ENCODE assay signal across 9 mouse cellular contexts in the genomic region with DNA sequence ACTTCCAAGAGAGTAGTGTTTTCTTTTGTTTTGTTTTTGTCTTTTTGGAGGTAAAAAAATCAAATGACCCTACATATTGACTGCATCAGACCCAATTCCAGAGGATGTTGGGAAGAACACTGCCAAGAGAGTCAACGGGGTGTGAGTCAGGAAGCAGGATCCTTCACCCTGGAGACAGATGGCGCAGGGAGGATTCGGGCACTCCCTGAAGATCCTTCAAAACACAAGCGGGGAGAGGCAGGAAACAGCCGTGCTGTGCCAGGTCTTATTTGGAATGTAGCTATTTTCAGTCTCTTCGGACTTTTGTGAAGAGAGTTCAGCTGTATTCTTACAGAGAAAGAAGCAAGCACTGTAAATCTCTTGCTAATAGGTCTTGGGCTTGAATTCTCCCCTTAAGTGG.
A peak's percentile ranks its signal among the peaks of the same experiment; 100 is the strongest.
DNase-seq lines count a peak whose midpoint lies in the region; ATAC-seq and TF ChIP-seq lines count a peak whose summit lies in the region.
"Had no signal": no experiment of that assay in that cellular context is flagged by ENCODE, and none has a peak within 500 bp of the region (broad histone marks: within the 10 kb centered on the region; RNA-seq: fewer than 3 reads in every experiment).

No protein-coding gene starts in this region.

- ATAC-seq in heart, postnatal 0 days (ENCODE audit: insufficient read depth, low read depth), result peak; percentile 74
- ATAC-seq in forebrain, embryonic 12.5 days (ENCODE audit: low FRiP score), result no peak

- H3K36me3 ChIP-seq in heart, postnatal 0 days (replicated peaks; ENCODE audit: control insufficient read depth, insufficient read depth, low read length), result peaks cover 4% of the 10 kb centered on the region; the same call in 1 of the 2 replicates
- H3K36me3 ChIP-seq in forebrain, embryonic 12.5 days (replicated peaks), result no peaks in the 10 kb centered on the region
- H3K36me3 ChIP-seq: neural tube, embryonic 13.5 days had no signal

- peak overlapping the region; percentile 32 for H3K4me2 ChIP-seq in heart, postnatal 0 days (ENCODE audit: low read depth, low read length)
- no peak overlapping the region for H3K4me2 ChIP-seq in forebrain, embryonic 12.5 days
- H3K4me2 ChIP-seq: neural tube, embryonic 13.5 days had no signal

- no peaks in the 10 kb centered on the region for H3K27me3 ChIP-seq in heart, postnatal 0 days (ENCODE audit: control insufficient read depth, insufficient read depth, low read length)
- H3K27me3 ChIP-seq in forebrain, embryonic 12.5 days, result no peaks in the 10 kb centered on the region
- H3K27me3 ChIP-seq: neural tube, embryonic 13.5 days had no signal

- WGBS in heart, postnatal 0 days, result 13% methylated on average over 6 of the region's 6 CpGs
- WGBS in forebrain, embryonic 12.5 days, result 79% methylated on average over 6 of the region's 6 CpGs

- TF ChIP-seq CTCF in heart, postnatal 0 days (IDR thresholded peaks at IDR 0.05; ENCODE audit: low read depth), result no peak

- H3K9ac ChIP-seq in heart, postnatal 0 days (replicated peaks; ENCODE audit: low read depth, low read length), result no peak overlapping the region
- no peak overlapping the region for H3K9ac ChIP-seq in forebrain, embryonic 12.5 days
- H3K9ac ChIP-seq: neural tube, embryonic 13.5 days had no signal

- H3K4me1 ChIP-seq in heart, postnatal 0 days (ENCODE audit: control insufficient read depth, insufficient read depth), result peaks cover 22% of the 10 kb centered on the region
- H3K4me1 ChIP-seq in forebrain, embryonic 12.5 days, result no peaks in the 10 kb centered on the region
- H3K4me1 ChIP-seq: neural tube, embryonic 13.5 days had no signal

- DNase-seq in frontal cortex, postnatal 36 days (ENCODE audit: low spot score in 2 of 2), result peak; percentile 13 to 15
- DNase-seq in frontal cortex, postnatal 14 days (ENCODE audit: low spot score in 2 of 2), result no peak
- peak; percentile 91 for DNase-seq in cerebellum, adult 9-10 months
- peak; percentile 70 for DNase-seq in heart, postnatal 0 days (ENCODE audit: low spot score)
- DNase-seq in lung, postnatal 14 days, result peak; percentile 68
- DNase-seq in MN1 (ENCODE audit: low spot score), result no peak
- DNase-seq in thymus, postnatal 0 days (ENCODE audit: low spot score), result no peak

- H3K27ac ChIP-seq in heart, postnatal 0 days (ENCODE audit: low read depth), result peak overlapping the region; percentile 76
- no peak overlapping the region for H3K27ac ChIP-seq in forebrain, embryonic 12.5 days
- H3K27ac ChIP-seq: neural tube, embryonic 13.5 days had no signal

- no peak overlapping the region for H3K4me3 ChIP-seq in heart, postnatal 0 days (ENCODE audit: low read depth, low read length)
- H3K4me3 ChIP-seq in forebrain, embryonic 12.5 days (replicated peaks), result no peak overlapping the region
- H3K4me3 ChIP-seq: neural tube, embryonic 13.5 days had no signal

- no peaks in the 10 kb centered on the region for H3K9me3 ChIP-seq in heart, postnatal 0 days (replicated peaks; ENCODE audit: control insufficient read depth, low read length)
- H3K9me3 ChIP-seq in forebrain, embryonic 12.5 days, result no peaks in the 10 kb centered on the region
- H3K9me3 ChIP-seq: neural tube, embryonic 13.5 days had no signal

- peak; percentile 53; the same call in 1 of the 2 replicates for TF ChIP-seq EP300 in heart, postnatal 0 days (IDR thresholded peaks at IDR 0.05; ENCODE audit: low read depth)

Comparison
In these comparisons a context has a peak if more than half of its experiments do, and no peak if none do; other contexts are left out.
1. DNase-seq: peak in frontal cortex, postnatal 36 days (2 of 2), cerebellum, adult 9-10 months (single experiment), heart, postnatal 0 days (single experiment) and lung, postnatal 14 days (single experiment); none in frontal cortex, postnatal 14 days (0 of 2), MN1 (single experiment) and thymus, postnatal 0 days (single experiment).